Mouse (Mus musculus): Measurements from ENCODE around the gene 4930453N24Rik.

DNA sequence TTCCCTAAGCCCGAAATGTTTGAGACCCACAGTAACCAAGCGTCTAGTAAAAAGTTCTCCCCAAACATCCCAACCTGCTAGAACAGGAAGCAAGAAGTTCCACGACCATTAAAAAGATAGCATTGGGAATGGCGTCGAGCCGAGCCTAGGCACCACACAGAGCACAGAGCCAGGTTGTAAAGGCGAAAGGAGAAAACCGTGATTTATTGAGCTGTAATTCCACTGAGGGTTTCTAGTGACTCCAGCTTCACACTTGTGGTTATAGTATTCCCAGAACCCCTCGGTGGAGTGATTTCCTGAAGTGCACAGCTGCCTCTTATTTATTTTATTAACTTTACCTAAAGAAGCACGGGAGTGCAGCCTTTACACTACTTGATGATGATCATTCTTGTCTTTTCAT is 53.1 kb downstream of the 4930453N24Rik start:
- TF ChIP-seq EP300 (IDR thresholded peaks at IDR 0.05), result no peak
- no peak for TF ChIP-seq CTCF (IDR thresholded peaks at IDR 0.05)

Measured in lung, postnatal 0 days (tissue).